Mouse (Mus musculus): Measurements from ENCODE around the gene Dnajc28. TPM values are rescaled to one million over a fixed set of nuclear protein-coding genes. Genes with fewer than 3 reads are reported as not detected.

The Dnajc28 gene
- polyA plus RNA-seq, 1 experiment from 2014 or later = 6.1 TPM

DNA sequence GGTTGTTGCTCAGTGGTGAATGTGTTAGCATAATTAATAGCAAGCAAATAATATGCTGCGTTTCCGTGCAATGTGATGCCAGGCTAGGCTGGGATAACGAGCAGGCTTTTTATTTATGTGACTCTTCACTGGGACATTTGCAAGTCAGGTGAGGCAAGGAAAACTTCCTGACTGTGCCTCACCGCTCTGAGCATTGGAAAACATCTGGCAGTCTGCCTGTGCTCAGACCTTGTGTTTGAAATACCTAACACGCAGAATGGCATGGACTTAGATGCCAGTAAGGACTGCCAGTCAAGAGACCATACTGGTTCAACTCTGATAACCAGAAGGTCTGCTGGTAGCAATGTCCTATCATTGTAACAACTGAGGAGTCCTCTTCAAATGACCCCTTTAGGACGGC is 13.7 kb downstream of the Dnajc28 start:
- Histone ChIP-seq H3K4me2 (replicated peaks; ENCODE audit: low read depth, low read length) (no peak overlapping the region), H3K9me3 (ENCODE audit: control insufficient read depth, low read length) (no peaks in the 10 kb centered on the region), H3K27me3 (ENCODE audit: control insufficient read depth, insufficient read depth, low read length) (no peaks in the 10 kb centered on the region), H3K4me3 (ENCODE audit: low read depth, low read length) (no peak overlapping the region), H3K27ac (ENCODE audit: low read depth, low read length) (no peak overlapping the region), H3K4me1 (replicated peaks; ENCODE audit: control insufficient read depth, insufficient read depth, low read length) (no peaks in the 10 kb centered on the region), H3K36me3 (ENCODE audit: control insufficient read depth, insufficient read depth, low read length) (no peaks in the 10 kb centered on the region), H3K9ac (ENCODE audit: low read depth, low read length) (no peak overlapping the region)
- 84% methylated on average over 6 of the region's 6 CpGs for WGBS
- ATAC-seq (ENCODE audit: low FRiP score) (no peak), DNase-seq (ENCODE audit: low spot score) (no peak)

DNA sequence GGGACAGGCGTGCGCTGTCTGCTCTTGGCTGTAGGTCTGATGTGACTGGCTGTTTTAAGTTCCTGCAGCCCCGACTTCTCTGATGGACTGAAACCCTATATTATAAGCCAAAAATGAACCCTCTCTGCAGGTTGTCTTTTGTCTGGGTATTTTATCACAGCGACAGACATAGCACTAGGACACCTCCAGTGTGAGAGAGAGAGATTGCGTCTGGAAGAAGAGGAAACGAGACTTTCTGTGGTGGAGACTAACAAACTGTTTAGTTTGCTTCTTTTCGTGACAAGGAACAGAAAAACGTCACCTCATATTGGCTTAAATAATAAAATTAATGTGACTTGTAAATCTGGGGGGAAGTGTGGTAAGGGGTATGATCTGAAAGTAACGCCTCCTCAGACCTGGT is 17.1 kb downstream of the Dnajc28 start:
- WGBS = 74% methylated on average over 9 of the region's 9 CpGs
- H3K9me3 ChIP-seq (ENCODE audit: control insufficient read depth, low read length) = no peaks in the 10 kb centered on the region
- H3K4me2 ChIP-seq (replicated peaks; ENCODE audit: low read depth, low read length) = no peak overlapping the region
- no peak overlapping the region for H3K9ac ChIP-seq (ENCODE audit: low read depth, low read length)
- no peaks in the 10 kb centered on the region for H3K36me3 ChIP-seq (ENCODE audit: control insufficient read depth, insufficient read depth, low read length)
- no peak overlapping the region for H3K4me3 ChIP-seq (ENCODE audit: low read depth, low read length)
- no peak overlapping the region for H3K27ac ChIP-seq (ENCODE audit: low read depth, low read length)
- H3K4me1 ChIP-seq (replicated peaks; ENCODE audit: control insufficient read depth, insufficient read depth, low read length) = no peaks in the 10 kb centered on the region
- H3K27me3 ChIP-seq (ENCODE audit: control insufficient read depth, insufficient read depth, low read length) = peaks cover 4% of the 10 kb centered on the region; the same call in 1 of the 2 replicates
- DNase-seq (ENCODE audit: low spot score) (no peak), ATAC-seq (ENCODE audit: low FRiP score) (no peak)

GRCm38 (mm10) chr16:91601081-91601480 is 17.7 kb downstream of the Dnajc28 start:
- Histone ChIP-seq H3K36me3 (ENCODE audit: control insufficient read depth, insufficient read depth, low read length) (no peaks in the 10 kb centered on the region), H3K27me3 (ENCODE audit: control insufficient read depth, insufficient read depth, low read length) (peaks cover 4% of the 10 kb centered on the region; the same call in 1 of the 2 replicates), H3K4me1 (replicated peaks; ENCODE audit: control insufficient read depth, insufficient read depth, low read length) (no peaks in the 10 kb centered on the region), H3K27ac (ENCODE audit: low read depth, low read length) (no peak overlapping the region), H3K9me3 (ENCODE audit: control insufficient read depth, low read length) (no peaks in the 10 kb centered on the region), H3K9ac (ENCODE audit: low read depth, low read length) (no peak overlapping the region), H3K4me2 (replicated peaks; ENCODE audit: low read depth, low read length) (no peak overlapping the region), H3K4me3 (ENCODE audit: low read depth, low read length) (no peak overlapping the region)
- ATAC-seq (ENCODE audit: low FRiP score) (no peak), DNase-seq (ENCODE audit: low spot score) (no peak)
- 82% methylated on average over 4 of the region's 4 CpGs for WGBS

DNA sequence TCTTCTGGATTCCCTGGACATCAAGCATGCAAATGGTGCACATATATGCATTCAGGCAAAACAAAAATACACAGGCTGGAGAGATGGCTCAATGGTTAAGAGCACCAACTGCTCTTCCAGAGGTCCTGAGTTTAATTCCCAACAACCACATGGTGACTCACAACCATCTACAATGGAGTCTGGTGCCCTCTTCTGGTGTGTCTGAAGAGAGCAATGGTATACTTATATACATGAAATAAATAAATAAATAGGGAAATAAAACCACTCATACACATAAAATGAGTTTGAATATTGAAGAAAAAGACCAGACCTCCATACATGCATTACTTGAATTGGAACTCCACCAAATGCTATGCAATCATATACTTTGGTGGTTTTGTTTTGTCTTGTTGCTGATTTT is 19.6 kb downstream of the Dnajc28 start:
- Histone ChIP-seq H3K4me3 (ENCODE audit: low read depth, low read length) (no peak overlapping the region), H3K9me3 (ENCODE audit: control insufficient read depth, low read length) (no peaks in the 10 kb centered on the region), H3K9ac (ENCODE audit: low read depth, low read length) (no peak overlapping the region), H3K4me2 (replicated peaks; ENCODE audit: low read depth, low read length) (no peak overlapping the region), H3K36me3 (ENCODE audit: control insufficient read depth, insufficient read depth, low read length) (no peaks in the 10 kb centered on the region), H3K4me1 (replicated peaks; ENCODE audit: control insufficient read depth, insufficient read depth, low read length) (no peaks in the 10 kb centered on the region), H3K27me3 (ENCODE audit: control insufficient read depth, insufficient read depth, low read length) (peaks cover 4% of the 10 kb centered on the region; the same call in 1 of the 2 replicates), H3K27ac (ENCODE audit: low read depth, low read length) (no peak overlapping the region)
- ATAC-seq (ENCODE audit: low FRiP score) = no peak
- DNase-seq (ENCODE audit: low spot score) = no peak

- H3K9me3 ChIP-seq (ENCODE audit: control insufficient read depth, low read length) = no peaks in the 10 kb centered on the region
- no peaks in the 10 kb centered on the region for H3K36me3 ChIP-seq (ENCODE audit: control insufficient read depth, insufficient read depth, low read length)
- peak within 1 kb of the TSS; percentile 61 for H3K27ac ChIP-seq (ENCODE audit: low read depth, low read length)
- peak within 1 kb of the TSS; percentile 82 for H3K4me3 ChIP-seq (ENCODE audit: low read depth, low read length)
- peak; percentile 99 for ATAC-seq (ENCODE audit: low FRiP score)
- DNase-seq (ENCODE audit: low spot score) = peak; percentile 98
- peak within 1 kb of the TSS; percentile 88 for H3K4me2 ChIP-seq (replicated peaks; ENCODE audit: low read depth, low read length)
- under 1% methylated on average over 34 of the region's 34 CpGs for WGBS
- peaks cover 4% of the 10 kb centered on the region; the same call in 1 of the 2 replicates for H3K27me3 ChIP-seq (ENCODE audit: control insufficient read depth, insufficient read depth, low read length)
- H3K9ac ChIP-seq (ENCODE audit: low read depth, low read length) = peak within 1 kb of the TSS; percentile 80
- no peaks in the 10 kb centered on the region for H3K4me1 ChIP-seq (replicated peaks; ENCODE audit: control insufficient read depth, insufficient read depth, low read length)
These were observed 21.2 kb downstream of the Dnajc28 start, which contains the start of gene Tmem50b for GRCm38 (mm10) chr16:91597672-91598010. TSS of gene Tmem50b (minus strand) at chr16:91597800.

DNA sequence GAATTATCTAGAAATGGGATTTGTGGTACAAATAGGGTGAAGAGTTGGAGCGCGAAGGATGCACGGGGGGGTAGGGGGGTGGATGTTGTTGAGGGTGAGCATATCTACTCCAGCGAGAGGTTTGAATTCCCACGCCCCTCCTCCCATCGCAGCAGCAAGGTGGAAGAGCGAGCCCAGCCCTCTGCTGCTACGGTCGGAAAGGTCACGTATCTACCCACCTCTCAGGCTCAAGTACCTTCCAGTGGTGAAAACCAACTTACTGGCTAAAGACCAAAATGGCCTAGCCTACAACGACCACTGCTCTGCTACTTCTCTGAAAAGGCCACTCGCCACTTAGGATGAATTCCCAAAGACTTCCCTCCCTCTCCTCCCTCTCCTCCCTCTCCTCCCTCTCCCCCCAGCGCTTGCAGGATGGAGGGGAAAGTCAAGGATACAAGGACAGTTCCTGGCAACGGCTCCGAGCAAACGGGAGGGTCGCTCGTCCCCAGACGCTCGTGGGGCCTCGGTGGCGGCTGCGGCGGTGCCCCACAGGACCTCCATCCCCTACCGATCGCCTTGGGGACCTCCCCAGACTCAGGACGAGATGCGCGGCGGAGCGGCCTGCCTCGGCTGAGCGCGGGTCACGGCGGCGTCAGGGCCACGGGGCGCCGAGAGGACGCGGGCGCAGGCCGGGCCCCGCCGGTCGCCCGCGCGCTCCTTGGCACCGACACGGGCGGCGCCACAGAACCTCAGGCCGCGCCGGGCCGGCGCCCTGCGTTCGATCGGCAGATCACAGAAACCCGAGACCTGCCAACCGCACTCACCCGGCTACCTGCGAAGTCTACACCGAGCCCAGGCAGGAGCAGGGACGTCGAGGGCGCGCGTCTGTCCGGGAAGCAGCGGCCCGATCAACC is 21.8 kb downstream of the Dnajc28 start:
- Histone ChIP-seq H3K4me2 (replicated peaks; ENCODE audit: low read depth, low read length) (peak overlapping the region; percentile 88), H3K4me3 (ENCODE audit: low read depth, low read length) (peak overlapping the region; percentile 82), H3K27me3 (ENCODE audit: control insufficient read depth, insufficient read depth, low read length) (peaks cover 4% of the 10 kb centered on the region; the same call in 1 of the 2 replicates), H3K9me3 (ENCODE audit: control insufficient read depth, low read length) (no peaks in the 10 kb centered on the region), H3K4me1 (replicated peaks; ENCODE audit: control insufficient read depth, insufficient read depth, low read length) (no peaks in the 10 kb centered on the region), H3K27ac (ENCODE audit: low read depth, low read length) (peak overlapping the region; percentile 61), H3K9ac (ENCODE audit: low read depth, low read length) (peak overlapping the region; percentile 80), H3K36me3 (ENCODE audit: control insufficient read depth, insufficient read depth, low read length) (no peaks in the 10 kb centered on the region)
- DNase-seq (ENCODE audit: low spot score) (peak; percentile 72), ATAC-seq (ENCODE audit: low FRiP score) (peak; percentile 10; the same call in 1 of the 2 replicates)
- WGBS = 1% methylated on average over 67 of the region's 75 CpGs

- H3K9me3 ChIP-seq (ENCODE audit: control insufficient read depth, low read length) = no peaks in the 10 kb centered on the region
- no peak overlapping the region for H3K27ac ChIP-seq (ENCODE audit: low read depth, low read length)
- H3K4me3 ChIP-seq (ENCODE audit: low read depth, low read length) = peak overlapping the region; percentile 82
- DNase-seq (ENCODE audit: low spot score) (peak; percentile 8), ATAC-seq (ENCODE audit: low FRiP score) (no peak)
- H3K9ac ChIP-seq (ENCODE audit: low read depth, low read length) = no peak overlapping the region; the same call in 1 of the 2 replicates
- H3K4me1 ChIP-seq (replicated peaks; ENCODE audit: control insufficient read depth, insufficient read depth, low read length) = no peaks in the 10 kb centered on the region
- H3K4me2 ChIP-seq (replicated peaks; ENCODE audit: low read depth, low read length) = peak overlapping the region; percentile 88
- WGBS = 21% methylated on average over 9 of the region's 9 CpGs
- peaks cover 4% of the 10 kb centered on the region; the same call in 1 of the 2 replicates for H3K27me3 ChIP-seq (ENCODE audit: control insufficient read depth, insufficient read depth, low read length)
- no peaks in the 10 kb centered on the region for H3K36me3 ChIP-seq (ENCODE audit: control insufficient read depth, insufficient read depth, low read length)
These were observed 22.4 kb downstream of the Dnajc28 start for GRCm38 (mm10) chr16:91596397-91596778.

DNA sequence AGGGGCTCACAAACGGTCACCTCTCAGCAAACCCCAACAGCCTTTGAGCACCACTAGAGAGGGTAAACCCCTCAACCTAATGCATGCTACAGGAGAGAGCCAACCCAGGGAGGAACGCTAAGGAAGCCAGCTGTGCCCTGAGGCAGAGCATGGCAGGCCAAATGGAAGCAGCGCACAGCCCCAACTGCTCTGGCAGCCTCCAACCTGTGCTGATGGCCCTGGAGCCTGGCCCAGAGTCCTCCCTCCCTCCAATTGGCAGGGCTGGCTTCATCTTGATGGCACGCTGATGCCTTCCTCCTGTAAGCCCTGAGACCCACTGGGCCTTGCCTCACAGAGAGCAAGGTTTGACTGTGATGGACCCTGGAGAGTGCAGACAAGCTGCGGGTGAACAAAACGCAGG is 23.8 kb downstream of the Dnajc28 start:
- no peak overlapping the region for H3K4me3 ChIP-seq (ENCODE audit: low read depth, low read length)
- H3K27ac ChIP-seq (ENCODE audit: low read depth, low read length) = no peak overlapping the region
- no peak overlapping the region for H3K9ac ChIP-seq (ENCODE audit: low read depth, low read length)
- H3K27me3 ChIP-seq (ENCODE audit: control insufficient read depth, insufficient read depth, low read length) = peaks cover 4% of the 10 kb centered on the region; the same call in 1 of the 2 replicates
- no peak overlapping the region for H3K4me2 ChIP-seq (replicated peaks; ENCODE audit: low read depth, low read length)
- ATAC-seq (ENCODE audit: low FRiP score) = no peak
- no peak for DNase-seq (ENCODE audit: low spot score)
- H3K4me1 ChIP-seq (replicated peaks; ENCODE audit: control insufficient read depth, insufficient read depth, low read length) = no peaks in the 10 kb centered on the region
- no peaks in the 10 kb centered on the region for H3K36me3 ChIP-seq (ENCODE audit: control insufficient read depth, insufficient read depth, low read length)
- 87% methylated on average over 6 of the region's 6 CpGs for WGBS
- H3K9me3 ChIP-seq (ENCODE audit: control insufficient read depth, low read length) = no peaks in the 10 kb centered on the region

GRCm38 (mm10) chr16:91593262-91593661 is 25.6 kb downstream of the Dnajc28 start:
- H3K36me3 ChIP-seq (ENCODE audit: control insufficient read depth, insufficient read depth, low read length) = no peaks in the 10 kb centered on the region
- 73% methylated on average over 3 of the region's 3 CpGs for WGBS
- H3K27ac ChIP-seq (ENCODE audit: low read depth, low read length) = no peak overlapping the region
- H3K27me3 ChIP-seq (ENCODE audit: control insufficient read depth, insufficient read depth, low read length) = no peaks in the 10 kb centered on the region
- DNase-seq (ENCODE audit: low spot score) (no peak), ATAC-seq (ENCODE audit: low FRiP score) (no peak)
- H3K9me3 ChIP-seq (ENCODE audit: control insufficient read depth, low read length) = no peaks in the 10 kb centered on the region
- H3K4me2 ChIP-seq (replicated peaks; ENCODE audit: low read depth, low read length) = no peak overlapping the region
- H3K4me1 ChIP-seq (replicated peaks; ENCODE audit: control insufficient read depth, insufficient read depth, low read length) = no peaks in the 10 kb centered on the region
- H3K9ac ChIP-seq (ENCODE audit: low read depth, low read length) = no peak overlapping the region
- no peak overlapping the region for H3K4me3 ChIP-seq (ENCODE audit: low read depth, low read length)
